ENCODE assay signal across 22 mouse cellular contexts in genomic region chr11:4476184-4476697, GRCm38 (mm10). TPM values are rescaled to one million over a fixed set of nuclear protein-coding genes. Genes with fewer than 3 reads are reported as not detected.
DNase-seq lines count a peak whose midpoint lies in the region; ATAC-seq lines count a peak whose summit lies in the region.
"Had no signal": no experiment of that assay in that cellular context is flagged by ENCODE, and none has a peak within 500 bp of the region (broad histone marks: within the 10 kb centered on the region; RNA-seq: fewer than 3 reads in every experiment).

No protein-coding gene starts in this region.

- H3K36me3 ChIP-seq in intestine, embryonic 15.5 days = peaks cover 8% of the 10 kb centered on the region

- no peak overlapping the region for H3K27ac ChIP-seq in intestine, embryonic 15.5 days
- H3K27ac ChIP-seq: embryonic facial prominence, embryonic 12.5 days; forebrain, embryonic 12.5 days; heart, embryonic 10.5 days; hindbrain, embryonic 12.5 days had no signal

- H3K9me3 ChIP-seq in intestine, embryonic 15.5 days = no peaks in the 10 kb centered on the region
- H3K9me3 ChIP-seq: embryonic facial prominence, embryonic 12.5 days; forebrain, embryonic 12.5 days; G1E; heart, embryonic 10.5 days; hindbrain, embryonic 12.5 days had no signal

- no peak overlapping the region for H3K9ac ChIP-seq in intestine, embryonic 15.5 days
- H3K9ac ChIP-seq: embryonic facial prominence, embryonic 12.5 days; forebrain, embryonic 12.5 days; forebrain, postnatal 0 days; hindbrain, embryonic 12.5 days had no signal

- no peak overlapping the region for H3K4me3 ChIP-seq in intestine, embryonic 15.5 days (replicated peaks)
- H3K4me3 ChIP-seq: embryonic facial prominence, embryonic 12.5 days; forebrain, embryonic 12.5 days; heart, embryonic 10.5 days; hindbrain, embryonic 12.5 days had no signal

- H3K27me3 ChIP-seq in intestine, embryonic 15.5 days (replicated peaks) = no peaks in the 10 kb centered on the region
- H3K27me3 ChIP-seq: embryonic facial prominence, embryonic 12.5 days; forebrain, embryonic 12.5 days; hindbrain, embryonic 12.5 days had no signal

- no peak overlapping the region for H3K4me2 ChIP-seq in intestine, embryonic 15.5 days (replicated peaks)
- H3K4me2 ChIP-seq: embryonic facial prominence, embryonic 12.5 days; forebrain, embryonic 12.5 days; hindbrain, embryonic 12.5 days had no signal

- no peaks in the 10 kb centered on the region for H3K4me1 ChIP-seq in intestine, embryonic 15.5 days (replicated peaks)
- H3K4me1 ChIP-seq: embryonic facial prominence, embryonic 12.5 days had no signal

- 89% methylated on average over 4 of the region's 4 CpGs for WGBS in intestine, embryonic 15.5 days

- ATAC-seq in frontal cortex, adult (ENCODE audit: low TSS enrichment) = 0 out of 2 replicates have a peak, but pooled peaks have one; percentile 31
- ATAC-seq in CD4-positive, CD25-positive, alpha-beta regulatory T cell, adult 4 months = no peak
- no peak for ATAC-seq in intestine, embryonic 15.5 days
- ATAC-seq: hindbrain, embryonic 16.5 days; inflammation-experienced regulatory T-cells, adult 6 months had no signal

- DNase-seq in frontal cortex, adult 2 months (ENCODE audit: extremely low spot score in 1 of 2, low spot score in 1 of 2) = no peak
- DNase-seq in cerebellum, adult 9-10 months = peak; percentile 22
- DNase-seq in cerebellum, postnatal 14 days = peak; percentile 70 to 81
- DNase-seq in gonadal fat pad, adult 2 months (ENCODE audit: low read depth) = peak; percentile 63
- DNase-seq: adrenal gland, adult 8-10 months; adrenal gland, postnatal 36 days; forebrain, postnatal 0 days; gastrocnemius, postnatal 36 days; heart, adult 18-20 months; heart, postnatal 10 days; heart, postnatal 4 days; kidney, adult 11 months had no signal

RNA-seq across cellular contexts. Expression of gene Hormad2, which starts 35.3 kb away (rescaled TPM):
- polyA plus RNA-seq in frontal cortex, adult 2 months (2012; rRNA removed) = 0.19 and 0.36 TPM in 2 replicates
- polyA plus RNA-seq in gonadal fat pad, adult 2 months (2012; rRNA removed) = 0.16 TPM in 1 of 2 replicates, not detected in the other
- under 1 TPM; 0.42 to 0.98 TPM for polyA plus RNA-seq in CD4-positive, CD25-positive, alpha-beta regulatory T cell, adult 4 months (2017; shearing (Covaris generic))
- 0.30 and 0.35 TPM in 2 replicates for polyA plus RNA-seq in intestine, embryonic 15.5 days (2015; fragmentation: Nextera tagmentation; extraction: Ambion mirVana)
- polyA plus RNA-seq: forebrain, embryonic 12.5 days; forebrain, postnatal 0 days had no signal

Comparison
In these comparisons a context has a peak if more than half of its experiments do, and no peak if none do; other contexts are left out.
1. DNase-seq: peak in cerebellum, adult 9-10 months (single experiment), cerebellum, postnatal 14 days (2 of 2) and gonadal fat pad, adult 2 months (single experiment); none in frontal cortex, adult 2 months (0 of 2).